Mouse (Mus musculus) G1E (cell line): ENCODE results near the gene Cda.

ENCODE experiments used
- CTCF ChIP-seq: IDR thresholded peaks from 2 replicates; pipeline ENCODE4 v1.5.1; 2012; ENCODE audit warnings: low read depth, low read length, inconsistent platforms, mixed read lengths
- GATA1 ChIP-seq: IDR thresholded peaks from 2 replicates; pipeline ENCODE4 v1.6.1; 2012; ENCODE audit warnings: borderline replicate concordance, low read length, inconsistent platforms, mixed read lengths
- GATA2 ChIP-seq: IDR thresholded peaks from 2 replicates; pipeline ENCODE4 v1.6.1; 2012; ENCODE audit warnings: low read depth, low read length, inconsistent platforms, borderline replicate concordance
- TAL1 ChIP-seq: conservative IDR thresholded peaks from 2 replicates; pipeline ENCODE4 v1.6.1; 2012; ENCODE audit warnings: low read depth, low read length, inconsistent platforms, mixed read lengths

- TF ChIP-seq CTCF (no peak), GATA1 (no peak), TAL1 (no peak), GATA2 (no peak)
Observed at GRCm38 (mm10) chr4:138292028-138292427, 75.8 kb downstream of the Cda start.
